Mouse (Mus musculus): Measurements from ENCODE around the gene Opalin. TPM values are rescaled to one million over a fixed set of nuclear protein-coding genes. Genes with fewer than 3 reads are reported as not detected.

The Opalin gene
- not detected in 2 replicates for polyA plus RNA-seq (2015; fragmentation: Nextera tagmentation; extraction: Ambion mirVana)

- H3K27me3 ChIP-seq = no peaks in the 10 kb centered on the region
- 79% methylated on average over 3 of the region's 3 CpGs for WGBS
Observed at GRCm38 (mm10) chr19:41076906-41077305, at the start of gene Opalin. Gene Opalin (minus strand): TSS chr19:41077113.

GRCm38 (mm10) chr19:41123009-41123408 lies 46.1 kb upstream of the Opalin start:
- no peaks in the 10 kb centered on the region for H3K27me3 ChIP-seq
- no peak overlapping the region for H3K4me2 ChIP-seq
- no peak overlapping the region for H3K27ac ChIP-seq
- H3K9me3 ChIP-seq (replicated peaks) = no peaks in the 10 kb centered on the region
- no peaks in the 10 kb centered on the region for H3K36me3 ChIP-seq
- H3K4me3 ChIP-seq (replicated peaks) = no peak overlapping the region
- H3K4me1 ChIP-seq = no peaks in the 10 kb centered on the region
- 19% methylated on average over 3 of the region's 3 CpGs for WGBS
- ATAC-seq (replicated peaks; ENCODE audit: low FRiP score) = no peak
- no peak overlapping the region for H3K9ac ChIP-seq

More at GRCm38 (mm10) chr19:41076906-41077305, at the start of gene Opalin:
- H3K36me3 ChIP-seq = no peaks in the 10 kb centered on the region
- no peak within 1 kb of the TSS for H3K4me3 ChIP-seq (replicated peaks)
- no peak within 1 kb of the TSS for H3K4me2 ChIP-seq
- no peak for ATAC-seq (replicated peaks; ENCODE audit: low FRiP score)
- H3K9ac ChIP-seq = no peak within 1 kb of the TSS
- no peak within 1 kb of the TSS for H3K27ac ChIP-seq
- no peaks in the 10 kb centered on the region for H3K4me1 ChIP-seq
- H3K9me3 ChIP-seq (replicated peaks) = no peaks in the 10 kb centered on the region

GRCm38 (mm10) chr19:41119924-41120323 lies 43.0 kb upstream of the Opalin start:
- ATAC-seq (replicated peaks; ENCODE audit: low FRiP score) = no peak
- H3K4me2 ChIP-seq = no peak overlapping the region
- H3K36me3 ChIP-seq = no peaks in the 10 kb centered on the region
- H3K27me3 ChIP-seq = no peaks in the 10 kb centered on the region
- H3K4me3 ChIP-seq (replicated peaks) = no peak overlapping the region
- H3K4me1 ChIP-seq = no peaks in the 10 kb centered on the region
- H3K9ac ChIP-seq = no peak overlapping the region
- no peak overlapping the region for H3K27ac ChIP-seq
- 92% methylated on average over 13 of the region's 13 CpGs for WGBS
- H3K9me3 ChIP-seq (replicated peaks) = no peaks in the 10 kb centered on the region

GRCm38 (mm10) chr19:41118346-41118745 lies 41.4 kb upstream of the Opalin start:
- Histone ChIP-seq H3K9ac (no peak overlapping the region), H3K4me2 (no peak overlapping the region), H3K27ac (no peak overlapping the region), H3K27me3 (0 out of 2 replicates have a peak, but pooled peaks cover 8% of the 10 kb centered on the region), H3K4me1 (peaks cover 1% of the 10 kb centered on the region), H3K36me3 (no peaks in the 10 kb centered on the region), H3K4me3 (replicated peaks) (no peak overlapping the region), H3K9me3 (replicated peaks) (no peaks in the 10 kb centered on the region)
- 28% methylated on average over 6 of the region's 6 CpGs for WGBS
- no peak for ATAC-seq (replicated peaks; ENCODE audit: low FRiP score)

- no peaks in the 10 kb centered on the region for H3K36me3 ChIP-seq
- 0 out of 2 replicates have a peak, but pooled peaks cover 8% of the 10 kb centered on the region for H3K27me3 ChIP-seq
- 91% methylated on average over 4 of the region's 4 CpGs for WGBS
- no peak overlapping the region for H3K9ac ChIP-seq
- no peak overlapping the region for H3K4me2 ChIP-seq
- no peaks in the 10 kb centered on the region for H3K9me3 ChIP-seq (replicated peaks)
- ATAC-seq (replicated peaks; ENCODE audit: low FRiP score) = no peak
- H3K4me1 ChIP-seq = peaks cover 11% of the 10 kb centered on the region
- H3K27ac ChIP-seq = no peak overlapping the region
- H3K4me3 ChIP-seq (replicated peaks) = no peak overlapping the region
Observed at GRCm38 (mm10) chr19:41117334-41117733, 40.4 kb upstream of the Opalin start.

GRCm38 (mm10) chr19:41114611-41115010 lies 37.7 kb upstream of the Opalin start:
- WGBS = 29% methylated on average over 5 of the region's 5 CpGs
- H3K27me3 ChIP-seq = peaks cover 18% of the 10 kb centered on the region; the same call in 1 of the 2 replicates
- no peaks in the 10 kb centered on the region for H3K36me3 ChIP-seq
- no peak overlapping the region for H3K4me3 ChIP-seq (replicated peaks)
- H3K9ac ChIP-seq = no peak overlapping the region
- no peak overlapping the region for H3K4me2 ChIP-seq
- H3K27ac ChIP-seq = no peak overlapping the region
- peaks cover 14% of the 10 kb centered on the region for H3K4me1 ChIP-seq
- ATAC-seq (replicated peaks; ENCODE audit: low FRiP score) = no peak
- H3K9me3 ChIP-seq (replicated peaks) = no peaks in the 10 kb centered on the region

GRCm38 (mm10) chr19:41113911-41114531 lies 37.1 kb upstream of the Opalin start:
- H3K4me3 ChIP-seq (replicated peaks) = no peak overlapping the region
- H3K27ac ChIP-seq = no peak overlapping the region
- 79% methylated on average over 17 of the region's 17 CpGs for WGBS
- no peak for ATAC-seq (replicated peaks; ENCODE audit: low FRiP score)
- no peaks in the 10 kb centered on the region for H3K9me3 ChIP-seq (replicated peaks)
- H3K4me2 ChIP-seq = no peak overlapping the region
- H3K27me3 ChIP-seq = peaks cover 18% of the 10 kb centered on the region; the same call in 1 of the 2 replicates
- no peaks in the 10 kb centered on the region for H3K36me3 ChIP-seq
- no peak overlapping the region for H3K9ac ChIP-seq
- H3K4me1 ChIP-seq = peaks cover 14% of the 10 kb centered on the region

GRCm38 (mm10) chr19:41112609-41113008 lies 35.7 kb upstream of the Opalin start:
- Histone ChIP-seq H3K4me3 (replicated peaks) (no peak overlapping the region), H3K9ac (no peak overlapping the region), H3K36me3 (no peaks in the 10 kb centered on the region), H3K4me1 (peaks cover 14% of the 10 kb centered on the region), H3K27ac (no peak overlapping the region), H3K4me2 (no peak overlapping the region), H3K9me3 (replicated peaks) (no peaks in the 10 kb centered on the region), H3K27me3 (peaks cover 18% of the 10 kb centered on the region; the same call in 1 of the 2 replicates)
- WGBS = 17% methylated on average over 6 of the region's 6 CpGs
- no peak for ATAC-seq (replicated peaks; ENCODE audit: low FRiP score)

- no peak for ATAC-seq (replicated peaks; ENCODE audit: low FRiP score)
- 56% methylated on average over 5 of the region's 5 CpGs for WGBS
Observed at GRCm38 (mm10) chr19:41109991-41110390, 33.1 kb upstream of the Opalin start.

GRCm38 (mm10) chr19:41109496-41109895 lies 32.6 kb upstream of the Opalin start:
- H3K9me3 ChIP-seq (replicated peaks) = no peaks in the 10 kb centered on the region
- no peak overlapping the region for H3K9ac ChIP-seq
- ATAC-seq (replicated peaks; ENCODE audit: low FRiP score) = no peak
- peaks cover 14% of the 10 kb centered on the region for H3K4me1 ChIP-seq
- 74% methylated on average over 8 of the region's 8 CpGs for WGBS
- H3K27me3 ChIP-seq = peaks cover 22% of the 10 kb centered on the region; the same call in 1 of the 2 replicates
- H3K27ac ChIP-seq = no peak overlapping the region
- H3K4me3 ChIP-seq (replicated peaks) = no peak overlapping the region
- no peaks in the 10 kb centered on the region for H3K36me3 ChIP-seq
- no peak overlapping the region for H3K4me2 ChIP-seq

More at GRCm38 (mm10) chr19:41109991-41110390, 33.1 kb upstream of the Opalin start:
- Histone ChIP-seq H3K36me3 (no peaks in the 10 kb centered on the region), H3K9ac (no peak overlapping the region), H3K9me3 (replicated peaks) (no peaks in the 10 kb centered on the region), H3K4me3 (replicated peaks) (no peak overlapping the region), H3K27me3 (peaks cover 22% of the 10 kb centered on the region; the same call in 1 of the 2 replicates), H3K27ac (no peak overlapping the region), H3K4me2 (no peak overlapping the region), H3K4me1 (peaks cover 14% of the 10 kb centered on the region)

- Histone ChIP-seq H3K9ac (no peak overlapping the region), H3K36me3 (no peaks in the 10 kb centered on the region), H3K4me1 (peaks cover 14% of the 10 kb centered on the region), H3K4me3 (replicated peaks) (no peak overlapping the region), H3K9me3 (replicated peaks) (no peaks in the 10 kb centered on the region), H3K27ac (no peak overlapping the region), H3K4me2 (no peak overlapping the region), H3K27me3 (peaks cover 16% of the 10 kb centered on the region; the same call in 1 of the 2 replicates)
- ATAC-seq (replicated peaks; ENCODE audit: low FRiP score) = no peak
- 89% methylated on average over 7 of the region's 7 CpGs for WGBS
Observed at GRCm38 (mm10) chr19:41108666-41109065, 31.8 kb upstream of the Opalin start.

GRCm38 (mm10) chr19:41107530-41107929 lies 30.6 kb upstream of the Opalin start:
- Histone ChIP-seq H3K4me2 (no peak overlapping the region), H3K9ac (no peak overlapping the region), H3K27me3 (peaks cover 13% of the 10 kb centered on the region; the same call in 1 of the 2 replicates), H3K36me3 (no peaks in the 10 kb centered on the region), H3K4me1 (peaks cover 5% of the 10 kb centered on the region), H3K9me3 (replicated peaks) (no peaks in the 10 kb centered on the region), H3K27ac (no peak overlapping the region), H3K4me3 (replicated peaks) (no peak overlapping the region)
- WGBS = 36% methylated on average over 8 of the region's 8 CpGs
- ATAC-seq (replicated peaks; ENCODE audit: low FRiP score) = no peak
